Mouse (Mus musculus): ENCODE measurements around the gene Tet3. TPM values are rescaled to one million over a fixed set of nuclear protein-coding genes. Genes with fewer than 3 reads are reported as not detected.
A peak's percentile ranks its signal among the peaks of the same experiment; 100 is the strongest.

The Tet3 gene
- polyA plus RNA-seq, 1 experiment, result 15.4 TPM

DNA sequence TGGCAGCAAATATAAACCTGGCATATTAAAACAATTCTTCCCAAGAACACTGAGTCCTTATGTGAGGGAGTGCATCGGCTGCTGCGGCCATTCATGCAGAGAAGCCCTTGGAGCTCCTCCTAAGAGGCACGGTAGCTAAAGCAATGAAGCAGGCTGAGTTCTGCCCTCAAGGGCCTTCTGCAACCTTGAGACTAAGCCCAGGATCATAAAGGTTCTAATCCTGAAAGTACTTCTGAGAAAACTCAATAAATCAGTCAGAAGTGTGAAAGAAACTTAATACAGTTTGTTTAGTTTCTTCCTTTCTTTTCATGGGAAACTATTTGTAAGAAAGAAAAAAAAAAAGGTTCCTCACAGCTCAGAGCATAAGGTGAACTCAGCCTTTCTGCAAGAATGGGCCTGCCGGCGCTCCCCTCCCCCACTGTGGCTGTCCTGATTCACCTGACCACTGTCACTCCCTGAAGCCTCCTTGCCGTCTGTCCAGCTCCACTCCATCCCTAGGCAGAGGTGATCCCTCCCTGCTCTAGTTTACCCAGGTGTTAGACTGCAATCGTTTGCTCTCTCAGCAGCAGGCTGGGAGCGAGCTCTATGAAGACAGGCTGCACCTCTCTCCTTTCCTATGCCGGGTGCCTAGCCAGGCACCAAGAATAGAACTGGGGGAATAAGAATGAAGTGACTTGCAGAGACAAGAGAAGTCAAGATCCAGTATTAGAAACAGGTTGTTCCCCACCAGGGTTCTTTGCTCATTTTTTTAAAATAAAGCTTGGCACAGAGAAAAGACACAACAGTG lies 42.8 kb upstream of the Tet3 start:
- WGBS, result 71% methylated on average over 9 of the region's 9 CpGs
- Histone ChIP-seq H3K4me1 (ENCODE audit: control insufficient read depth, insufficient read depth, insufficient read length, low read length) (peaks cover 2% of the 10 kb centered on the region; the same call in 1 of the 2 replicates), H3K4me3 (ENCODE audit: low read depth, low read length) (no peak overlapping the region), H3K27ac (ENCODE audit: insufficient read depth, low read depth, low read length) (no peak overlapping the region), H3K27me3 (ENCODE audit: control insufficient read depth, insufficient read depth, low read length) (no peaks in the 10 kb centered on the region), H3K36me3 (ENCODE audit: control insufficient read depth, insufficient read depth, low read length) (0 out of 2 replicates have a peak, but pooled peaks cover 3% of the 10 kb centered on the region)
- TF ChIP-seq CTCF (IDR thresholded peaks at IDR 0.05; ENCODE audit: extremely low read depth, insufficient read length, insufficient replicate concordance, low read depth, low read length) (no peak), POLR2A (IDR thresholded peaks at IDR 0.05; ENCODE audit: low read depth, low read length) (no peak)

- Histone ChIP-seq H3K27ac (ENCODE audit: insufficient read depth, low read depth, low read length) (no peak overlapping the region), H3K4me3 (ENCODE audit: low read depth, low read length) (no peak overlapping the region), H3K4me1 (ENCODE audit: control insufficient read depth, insufficient read depth, insufficient read length, low read length) (peaks cover 2% of the 10 kb centered on the region; the same call in 1 of the 2 replicates), H3K36me3 (ENCODE audit: control insufficient read depth, insufficient read depth, low read length) (0 out of 2 replicates have a peak, but pooled peaks cover 7% of the 10 kb centered on the region), H3K27me3 (ENCODE audit: control insufficient read depth, insufficient read depth, low read length) (no peaks in the 10 kb centered on the region)
- 79% methylated on average over 3 of the region's 3 CpGs for WGBS
- peak; percentile 35; the same call in 1 of the 2 replicates for TF ChIP-seq CTCF (IDR thresholded peaks at IDR 0.05; ENCODE audit: extremely low read depth, insufficient read length, insufficient replicate concordance, low read depth, low read length)
- no peak for TF ChIP-seq POLR2A (IDR thresholded peaks at IDR 0.05; ENCODE audit: low read depth, low read length)
These were observed 41.6 kb upstream of the Tet3 start for GRCm38 (mm10) chr6:83500462-83500861.

- Histone ChIP-seq H3K36me3 (ENCODE audit: control insufficient read depth, insufficient read depth, low read length) (0 out of 2 replicates have a peak, but pooled peaks cover 10% of the 10 kb centered on the region), H3K4me3 (ENCODE audit: low read depth, low read length) (no peak overlapping the region), H3K27ac (ENCODE audit: insufficient read depth, low read depth, low read length) (no peak overlapping the region), H3K4me1 (ENCODE audit: control insufficient read depth, insufficient read depth, insufficient read length, low read length) (peaks cover 2% of the 10 kb centered on the region; the same call in 1 of the 2 replicates), H3K27me3 (ENCODE audit: control insufficient read depth, insufficient read depth, low read length) (no peaks in the 10 kb centered on the region)
- WGBS, result 95% methylated on average over 10 of the region's 10 CpGs
- TF ChIP-seq CTCF (IDR thresholded peaks at IDR 0.05; ENCODE audit: extremely low read depth, insufficient read length, insufficient replicate concordance, low read depth, low read length) (no peak), POLR2A (IDR thresholded peaks at IDR 0.05; ENCODE audit: low read depth, low read length) (no peak)
These were observed 40.2 kb upstream of the Tet3 start for GRCm38 (mm10) chr6:83499078-83499477.

DNA sequence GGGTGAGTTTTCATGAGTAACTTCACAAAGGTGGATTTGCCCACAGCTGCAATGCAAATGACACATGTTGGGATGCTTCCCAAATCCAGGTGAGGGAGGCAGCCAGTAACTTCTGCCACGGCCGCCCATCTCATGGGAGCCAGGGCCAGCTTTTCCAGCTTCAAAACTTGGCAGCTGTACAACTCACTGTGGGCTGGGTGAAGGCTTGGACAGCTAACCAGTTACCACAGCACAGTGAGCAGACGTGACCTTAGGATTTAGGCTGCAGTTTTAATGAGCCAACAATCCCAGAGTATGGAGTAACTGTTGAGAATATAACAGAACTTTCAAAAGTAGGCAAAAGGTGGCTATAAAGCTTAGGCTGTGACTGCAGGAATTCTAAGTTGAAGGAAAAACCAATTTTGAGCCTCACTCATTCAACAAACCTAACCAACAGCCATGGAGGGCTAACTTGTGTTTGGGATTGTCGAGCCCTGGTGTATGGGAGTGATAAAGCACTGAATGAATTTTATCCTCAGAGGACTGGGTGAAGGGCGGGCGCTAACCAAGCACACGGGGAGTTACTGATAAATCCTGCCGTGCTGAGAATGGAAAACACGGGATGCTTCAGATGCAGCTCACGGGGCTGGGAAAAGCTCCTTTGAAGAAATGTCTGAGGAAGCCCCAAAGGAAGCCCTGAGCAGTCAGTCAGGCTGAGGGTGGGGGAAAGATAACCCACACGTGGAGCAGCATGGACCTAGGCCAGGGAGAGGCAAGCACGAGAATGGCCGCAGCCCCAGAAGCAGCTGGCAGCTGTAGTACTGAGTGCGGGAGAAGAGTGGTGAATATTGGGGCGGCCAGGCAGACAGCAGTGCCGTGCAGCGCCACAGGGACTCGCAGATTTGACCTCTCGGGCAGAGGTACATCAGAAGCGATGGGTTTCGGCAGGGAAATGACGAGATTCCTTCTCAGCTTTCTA lies 38.1 kb upstream of the Tet3 start:
- H3K27ac ChIP-seq (ENCODE audit: insufficient read depth, low read depth, low read length), result no peak overlapping the region
- H3K27me3 ChIP-seq (ENCODE audit: control insufficient read depth, insufficient read depth, low read length), result no peaks in the 10 kb centered on the region
- no peak overlapping the region for H3K4me3 ChIP-seq (ENCODE audit: low read depth, low read length)
- peaks cover 18% of the 10 kb centered on the region for H3K36me3 ChIP-seq (ENCODE audit: control insufficient read depth, insufficient read depth, low read length)
- no peaks in the 10 kb centered on the region for H3K4me1 ChIP-seq (ENCODE audit: control insufficient read depth, insufficient read depth, insufficient read length, low read length)
- TF ChIP-seq CTCF (IDR thresholded peaks at IDR 0.05; ENCODE audit: extremely low read depth, insufficient read length, insufficient replicate concordance, low read depth, low read length) (no peak), POLR2A (IDR thresholded peaks at IDR 0.05; ENCODE audit: low read depth, low read length) (no peak)
- WGBS, result 82% methylated on average over 22 of the region's 22 CpGs

GRCm38 (mm10) chr6:83496009-83496752 lies 37.3 kb upstream of the Tet3 start:
- WGBS, result 78% methylated on average over 9 of the region's 9 CpGs
- Histone ChIP-seq H3K36me3 (ENCODE audit: control insufficient read depth, insufficient read depth, low read length) (peaks cover 18% of the 10 kb centered on the region), H3K27me3 (ENCODE audit: control insufficient read depth, insufficient read depth, low read length) (no peaks in the 10 kb centered on the region), H3K27ac (ENCODE audit: insufficient read depth, low read depth, low read length) (no peak overlapping the region), H3K4me3 (ENCODE audit: low read depth, low read length) (no peak overlapping the region), H3K4me1 (ENCODE audit: control insufficient read depth, insufficient read depth, insufficient read length, low read length) (no peaks in the 10 kb centered on the region)
- TF ChIP-seq CTCF (IDR thresholded peaks at IDR 0.05; ENCODE audit: extremely low read depth, insufficient read length, insufficient replicate concordance, low read depth, low read length) (no peak), POLR2A (IDR thresholded peaks at IDR 0.05; ENCODE audit: low read depth, low read length) (no peak)

GRCm38 (mm10) chr6:83490622-83491021 lies 31.7 kb upstream of the Tet3 start:
- Histone ChIP-seq H3K4me3 (ENCODE audit: low read depth, low read length) (no peak overlapping the region), H3K27ac (ENCODE audit: insufficient read depth, low read depth, low read length) (no peak overlapping the region), H3K36me3 (ENCODE audit: control insufficient read depth, insufficient read depth, low read length) (peaks cover 54% of the 10 kb centered on the region), H3K27me3 (ENCODE audit: control insufficient read depth, insufficient read depth, low read length) (no peaks in the 10 kb centered on the region), H3K4me1 (ENCODE audit: control insufficient read depth, insufficient read depth, insufficient read length, low read length) (peaks cover 3% of the 10 kb centered on the region; the same call in 1 of the 2 replicates)
- TF ChIP-seq POLR2A (IDR thresholded peaks at IDR 0.05; ENCODE audit: low read depth, low read length), result no peak
- WGBS, result 56% methylated on average over 4 of the region's 4 CpGs
